In the genomic region with DNA sequence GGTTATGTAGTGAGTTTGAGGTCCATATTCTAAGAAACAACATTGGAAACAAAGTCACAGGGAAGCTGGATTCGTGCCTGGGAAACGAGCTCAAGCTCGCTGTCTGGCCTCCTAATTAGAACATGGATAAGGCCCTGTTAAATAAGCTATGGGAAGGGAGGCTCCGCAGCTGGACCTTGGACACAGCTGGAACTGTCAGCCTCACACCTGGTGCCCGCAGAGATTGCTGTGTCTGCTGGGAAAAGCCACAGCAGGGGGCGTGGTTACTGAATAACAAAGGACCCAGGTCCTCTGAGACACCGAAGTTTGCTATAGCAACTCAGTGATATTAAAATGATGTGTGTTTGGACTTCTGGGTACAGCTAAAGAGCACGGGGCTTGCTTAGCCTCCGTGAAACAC, we compare ENCODE assay signal across 15 mouse cellular contexts. TPM values are rescaled to one million over a fixed set of nuclear protein-coding genes. Genes with fewer than 3 reads are reported as not detected.
A peak's percentile ranks its signal among the peaks of the same experiment; 100 is the strongest.
DNase-seq lines count a peak whose midpoint lies in the region; ATAC-seq and TF ChIP-seq lines count a peak whose summit lies in the region.
"Had no signal": no experiment of that assay in that cellular context is flagged by ENCODE, and none has a peak within 500 bp of the region (broad histone marks: within the 10 kb centered on the region; RNA-seq: fewer than 3 reads in every experiment).

No protein-coding gene starts in this region.

- peaks cover 3% of the 10 kb centered on the region; the same call in 1 of the 2 replicates for H3K9me3 ChIP-seq in kidney, embryonic 14.5 days (ENCODE audit: control insufficient read depth, low read length)
- peaks cover 4% of the 10 kb centered on the region for H3K9me3 ChIP-seq in embryonic facial prominence, embryonic 14.5 days (ENCODE audit: control insufficient read depth, low read length)
- peaks cover 2% of the 10 kb centered on the region for H3K9me3 ChIP-seq in stomach, embryonic 16.5 days (replicated peaks; ENCODE audit: control insufficient read depth, low read length)

- H3K27me3 ChIP-seq in kidney, adult 2 months (replicated peaks; ENCODE audit: control insufficient read depth, insufficient read depth, low read length), result no peaks in the 10 kb centered on the region; the same call in 1 of the 2 replicates
- no peaks in the 10 kb centered on the region for H3K27me3 ChIP-seq in kidney, embryonic 14.5 days (ENCODE audit: control insufficient read depth, insufficient read depth, low read length)
- H3K27me3 ChIP-seq in thymus, adult 2 months (ENCODE audit: control insufficient read depth, insufficient read depth, low read length), result no peaks in the 10 kb centered on the region
- peaks cover 21% of the 10 kb centered on the region for H3K27me3 ChIP-seq in embryonic facial prominence, embryonic 14.5 days (replicated peaks; ENCODE audit: control insufficient read depth, insufficient read depth, low read length)
- H3K27me3 ChIP-seq in stomach, embryonic 16.5 days (ENCODE audit: control insufficient read depth, insufficient read depth, low read length), result peaks cover 8% of the 10 kb centered on the region; the same call in 1 of the 2 replicates

- no peaks in the 10 kb centered on the region for H3K36me3 ChIP-seq in kidney, adult 2 months (ENCODE audit: control insufficient read depth, insufficient read depth, low read length)
- H3K36me3 ChIP-seq in kidney, embryonic 14.5 days (ENCODE audit: control insufficient read depth, insufficient read depth, low read length), result no peaks in the 10 kb centered on the region
- no peaks in the 10 kb centered on the region for H3K36me3 ChIP-seq in thymus, adult 2 months (ENCODE audit: control insufficient read depth, insufficient read depth, low read length)
- H3K36me3 ChIP-seq in embryonic facial prominence, embryonic 14.5 days (ENCODE audit: control insufficient read depth, insufficient read depth, low read length), result no peaks in the 10 kb centered on the region
- no peaks in the 10 kb centered on the region for H3K36me3 ChIP-seq in stomach, embryonic 16.5 days (ENCODE audit: control insufficient read depth, insufficient read depth, low read length)
- H3K36me3 ChIP-seq: embryonic facial prominence, embryonic 12.5 days; forebrain, embryonic 10.5 days; heart, embryonic 13.5 days had no signal

- H3K4me1 ChIP-seq in kidney, adult 2 months (ENCODE audit: control insufficient read depth, insufficient read depth, low read length), result peaks cover 5% of the 10 kb centered on the region; the same call in 1 of the 2 replicates
- peaks cover 14% of the 10 kb centered on the region for H3K4me1 ChIP-seq in kidney, embryonic 14.5 days (ENCODE audit: control insufficient read depth, insufficient read depth, low read length)
- peaks cover 4% of the 10 kb centered on the region for H3K4me1 ChIP-seq in thymus, adult 2 months (replicated peaks; ENCODE audit: control insufficient read depth, insufficient read depth, low read length)
- H3K4me1 ChIP-seq in embryonic facial prominence, embryonic 14.5 days (ENCODE audit: control insufficient read depth, insufficient read depth, low read length), result no peaks in the 10 kb centered on the region; the same call in 1 of the 2 replicates
- H3K4me1 ChIP-seq in stomach, embryonic 16.5 days (ENCODE audit: control insufficient read depth, insufficient read depth, low read length), result no peaks in the 10 kb centered on the region
- peaks cover 5% of the 10 kb centered on the region for H3K4me1 ChIP-seq in lung, adult 2 months (ENCODE audit: control insufficient read depth, insufficient read depth, low read length)
- H3K4me1 ChIP-seq: embryonic facial prominence, embryonic 12.5 days had no signal

- no peak overlapping the region for H3K4me2 ChIP-seq in kidney, embryonic 14.5 days (replicated peaks; ENCODE audit: low read depth, low read length)
- no peak overlapping the region for H3K4me2 ChIP-seq in embryonic facial prominence, embryonic 14.5 days (ENCODE audit: low read depth, low read length)
- H3K4me2 ChIP-seq in stomach, embryonic 16.5 days (ENCODE audit: low read depth, low read length), result no peak overlapping the region
- H3K4me2 ChIP-seq: embryonic facial prominence, embryonic 12.5 days; heart, embryonic 13.5 days had no signal

- WGBS in kidney, adult 2 months, result 33% methylated on average over 9 of the region's 9 CpGs
- 16% methylated on average over 9 of the region's 9 CpGs for WGBS in kidney, embryonic 14.5 days
- 38% methylated on average over 9 of the region's 9 CpGs for WGBS in thymus, adult 2 months
- 8% methylated on average over 9 of the region's 9 CpGs for WGBS in embryonic facial prominence, embryonic 14.5 days
- 11% methylated on average over 9 of the region's 9 CpGs for WGBS in stomach, embryonic 16.5 days
- 26% methylated on average over 9 of the region's 9 CpGs for WGBS in lung, adult 2 months

- no peak for TF ChIP-seq POLR2A in kidney, adult 2 months (IDR thresholded peaks at IDR 0.05; ENCODE audit: low read depth, low read length)
- no peak for TF ChIP-seq POLR2A in thymus, adult 2 months (IDR thresholded peaks at IDR 0.05; ENCODE audit: control insufficient read depth, extremely low read depth, insufficient read depth, low read length, poor library complexity)
- no peak for TF ChIP-seq POLR2A in lung, adult 2 months (IDR thresholded peaks at IDR 0.05; ENCODE audit: borderline replicate concordance, extremely low read depth, low read depth, low read length)

- no peak overlapping the region for H3K27ac ChIP-seq in kidney, adult 2 months (ENCODE audit: insufficient read depth, low read depth, low read length)
- no peak overlapping the region for H3K27ac ChIP-seq in kidney, embryonic 14.5 days (ENCODE audit: low read depth, low read length)
- H3K27ac ChIP-seq in thymus, adult 2 months (ENCODE audit: control insufficient read depth, insufficient read depth, low read length), result no peak overlapping the region
- H3K27ac ChIP-seq in embryonic facial prominence, embryonic 14.5 days (replicated peaks; ENCODE audit: low read depth, low read length), result no peak overlapping the region
- H3K27ac ChIP-seq in stomach, embryonic 16.5 days (ENCODE audit: low read length), result no peak overlapping the region
- H3K27ac ChIP-seq: embryonic facial prominence, embryonic 12.5 days; forebrain, embryonic 10.5 days; heart, embryonic 13.5 days; macrophage had no signal

- TF ChIP-seq CTCF in kidney, adult 2 months (conservative IDR thresholded peaks at IDR 0.05; ENCODE audit: insufficient read depth, insufficient read length, low read depth, low read length), result no peak
- no peak for TF ChIP-seq CTCF in thymus, adult 2 months (IDR thresholded peaks at IDR 0.05; ENCODE audit: borderline replicate concordance, control insufficient read depth, extremely low read depth, insufficient read depth, low read length, poor library complexity)
- no peak for TF ChIP-seq CTCF in lung, adult 2 months (IDR thresholded peaks at IDR 0.05; ENCODE audit: insufficient read depth, low read length)

- DNase-seq in kidney, adult 2 months, result peak; percentile 54
- DNase-seq in thymus, postnatal 0 days (ENCODE audit: low spot score), result peak; percentile 30
- no peak for DNase-seq in thymus, adult 2 months
- DNase-seq in embryonic facial prominence, embryonic 14.5 days (ENCODE audit: low spot score), result peak; percentile 22
- no peak for DNase-seq in lung, adult 2 months
- DNase-seq in spleen, postnatal 4 days (ENCODE audit: low spot score in 2 of 2), result no peak
- DNase-seq: cerebellum, adult 2 months; layer of hippocampus, postnatal 36 days; left cerebral cortex, postnatal 4 days had no signal

- no peak for ATAC-seq in kidney, embryonic 14.5 days (ENCODE audit: low FRiP score, low TSS enrichment)
- peak; percentile 31; the same call in 1 of the 2 replicates for ATAC-seq in embryonic facial prominence, embryonic 14.5 days (ENCODE audit: low read depth)
- peak; percentile 61; the same call in 1 of the 2 replicates for ATAC-seq in stomach, embryonic 16.5 days (ENCODE audit: insufficient read depth, low FRiP score)

- H3K9ac ChIP-seq in kidney, embryonic 14.5 days (ENCODE audit: low read depth, low read length), result no peak overlapping the region
- H3K9ac ChIP-seq in embryonic facial prominence, embryonic 14.5 days (ENCODE audit: low read depth, low read length), result no peak overlapping the region
- no peak overlapping the region for H3K9ac ChIP-seq in stomach, embryonic 16.5 days (ENCODE audit: low read length)
- H3K9ac ChIP-seq: embryonic facial prominence, embryonic 12.5 days; heart, embryonic 13.5 days had no signal

- H3K4me3 ChIP-seq in kidney, adult 2 months (ENCODE audit: insufficient read depth, low read depth, low read length), result no peak overlapping the region
- no peak overlapping the region for H3K4me3 ChIP-seq in kidney, embryonic 14.5 days (ENCODE audit: low read length)
- no peak overlapping the region for H3K4me3 ChIP-seq in thymus, adult 2 months (ENCODE audit: control insufficient read depth, insufficient read depth, low read length)
- H3K4me3 ChIP-seq in embryonic facial prominence, embryonic 14.5 days (ENCODE audit: low read depth, low read length), result no peak overlapping the region
- H3K4me3 ChIP-seq in stomach, embryonic 16.5 days (replicated peaks; ENCODE audit: low read length), result no peak overlapping the region
- no peak overlapping the region for H3K4me3 ChIP-seq in lung, adult 2 months (replicated peaks; ENCODE audit: extremely low read depth, low read depth, low read length)
- H3K4me3 ChIP-seq: embryonic facial prominence, embryonic 12.5 days; forebrain, embryonic 10.5 days; heart, embryonic 13.5 days had no signal

RNA-seq across cellular contexts. Expression of gene Uggt1, which starts 6.9 kb away (rescaled TPM):
- polyA plus RNA-seq in kidney, adult 2 months (2012; rRNA removed), result 12.6 and 15.3 TPM in 2 replicates
- 58.0 and 81.1 TPM in 2 replicates for polyA plus RNA-seq in kidney, embryonic 14.5 days (2014; fragmentation: Nextera tagmentation; extraction: Ambion mirVana)
- polyA plus RNA-seq in thymus, postnatal 0 days (2015; fragmentation: Nextera tagmentation; extraction: Ambion mirVana), result 43.9 and 46.5 TPM in 2 replicates
- polyA plus RNA-seq in thymus, adult 2 months (2012; rRNA removed), result 31.8 and 33.0 TPM in 2 replicates
- 71.2 and 74.1 TPM in 2 replicates for polyA plus RNA-seq in embryonic facial prominence, embryonic 14.5 days (2014; fragmentation: Nextera tagmentation; extraction: Ambion mirVana)
- 55.0 and 59.0 TPM in 2 replicates for polyA plus RNA-seq in stomach, embryonic 16.5 days (2015; fragmentation: Nextera tagmentation; extraction: Ambion mirVana)
- polyA plus RNA-seq in lung, adult 2 months (2012; rRNA removed), result 12.0 and 18.0 TPM in 2 replicates

RNA-seq across cellular contexts. Expression of gene Neurl3, which starts 23.1 kb away (rescaled TPM):
- polyA plus RNA-seq in kidney, adult 2 months (2012; rRNA removed), result 7.4 and 9.9 TPM in 2 replicates
- 10.8 and 17.4 TPM in 2 replicates for polyA plus RNA-seq in kidney, embryonic 14.5 days (2014; fragmentation: Nextera tagmentation; extraction: Ambion mirVana)
- polyA plus RNA-seq in thymus, postnatal 0 days (2015; fragmentation: Nextera tagmentation; extraction: Ambion mirVana), result 3.8 and 4.4 TPM in 2 replicates
- 13.4 and 14.3 TPM in 2 replicates for polyA plus RNA-seq in thymus, adult 2 months (2012; rRNA removed)
- 1.8 and 2.1 TPM in 2 replicates for polyA plus RNA-seq in embryonic facial prominence, embryonic 14.5 days (2014; fragmentation: Nextera tagmentation; extraction: Ambion mirVana)
- polyA plus RNA-seq in stomach, embryonic 16.5 days (2015; fragmentation: Nextera tagmentation; extraction: Ambion mirVana), result 19.6 and 21.4 TPM in 2 replicates
- 23.5 and 26.4 TPM in 2 replicates for polyA plus RNA-seq in lung, adult 2 months (2012; rRNA removed)

RNA-seq across cellular contexts. Expression of gene Arid5a, which starts 56.1 kb away (rescaled TPM):
- polyA plus RNA-seq in kidney, adult 2 months (2012; rRNA removed), result 3.3 and 4.5 TPM in 2 replicates
- polyA plus RNA-seq in kidney, embryonic 14.5 days (2014; fragmentation: Nextera tagmentation; extraction: Ambion mirVana), result 2.3 and 4.5 TPM in 2 replicates
- polyA plus RNA-seq in thymus, postnatal 0 days (2015; fragmentation: Nextera tagmentation; extraction: Ambion mirVana), result 34.9 and 35.4 TPM in 2 replicates
- polyA plus RNA-seq in thymus, adult 2 months (2012; rRNA removed), result 51.7 and 57.2 TPM in 2 replicates
- 12.7 and 13.7 TPM in 2 replicates for polyA plus RNA-seq in embryonic facial prominence, embryonic 14.5 days (2014; fragmentation: Nextera tagmentation; extraction: Ambion mirVana)
- polyA plus RNA-seq in stomach, embryonic 16.5 days (2015; fragmentation: Nextera tagmentation; extraction: Ambion mirVana), result 4.8 and 4.9 TPM in 2 replicates
- polyA plus RNA-seq in lung, adult 2 months (2012; rRNA removed), result 11.2 and 13.8 TPM in 2 replicates

Comparison
In these comparisons a context has a peak if more than half of its experiments do, and no peak if none do; other contexts are left out.
1. DNase-seq: peak in kidney, adult 2 months (single experiment), thymus, postnatal 0 days (single experiment) and embryonic facial prominence, embryonic 14.5 days (single experiment); none in thymus, adult 2 months (single experiment), lung, adult 2 months (single experiment) and spleen, postnatal 4 days (0 of 2).